Mouse (Mus musculus): Measurements from ENCODE around the gene Cct4.

GRCm38 (mm10) chr11:23047663-23048582 lies 57.6 kb downstream of the Cct4 start:
- TF ChIP-seq POLR2A (IDR thresholded peaks at IDR 0.05; ENCODE audit: low read depth, low read length) (no peak), CTCF (conservative IDR thresholded peaks at IDR 0.05; ENCODE audit: insufficient read depth, insufficient read length, low read depth, low read length) (no peak)

All from kidney, adult 2 months (tissue).